Mouse (Mus musculus) E14TG2a.4 (cell line): Measurements from ENCODE around the gene Prr5l.

Source experiments
- CTCF ChIP-seq: conservative IDR thresholded peaks from 2 replicates; pipeline ENCODE4 v1.5.1; 2014; ENCODE audit warnings: low read length
- NANOG ChIP-seq: IDR thresholded peaks from 2 replicates; pipeline ENCODE4 v1.6.1; 2014; ENCODE audit warnings: borderline replicate concordance, low read length, mixed read lengths
- POU5F1 ChIP-seq: IDR thresholded peaks from 2 replicates; pipeline ENCODE4 v1.6.1; 2014; ENCODE audit warnings: low read length, borderline replicate concordance

DNA sequence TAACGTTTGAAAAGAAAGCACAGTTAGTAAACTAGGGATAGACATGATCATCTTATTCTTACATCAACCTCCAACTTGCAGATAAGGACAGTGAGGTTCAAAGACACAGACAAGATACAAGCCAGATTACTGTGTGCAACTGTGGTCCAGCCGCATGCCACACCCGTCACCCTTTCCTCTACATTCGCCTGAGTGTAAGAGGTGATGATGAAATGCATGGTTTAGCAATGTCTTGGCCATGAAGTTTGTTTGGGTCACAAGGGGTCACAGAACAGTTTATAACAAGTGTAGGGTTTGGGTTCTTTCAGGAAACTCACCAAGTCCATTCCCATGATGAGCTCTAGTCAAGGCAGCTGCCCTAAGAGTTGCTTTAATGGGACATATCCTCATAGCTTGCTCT is 14.1 kb downstream of the Prr5l start:
- TF ChIP-seq CTCF (no peak), NANOG (no peak), POU5F1 (no peak)
